Mouse (Mus musculus) midbrain, postnatal 0 days (tissue): Measurements from ENCODE around the gene Cyyr1. TPM values are rescaled to one million over a fixed set of nuclear protein-coding genes. Genes with fewer than 3 reads are reported as not detected.
"Not testable (repeated sequence)": the region's sequence is repeated elsewhere in the genome, so short reads cannot be mapped to it uniquely, and the experiment has no call there.

Experiments used
- ATAC-seq: fragments of 200-750 bp; cut with Nextera tagmentation; 2 replicates; pipeline ENCODE4 v1.8.0; 2017; ENCODE audit warnings: moderate number of reproducible peaks, mild to moderate bottlenecking, moderate TSS enrichment, moderate library complexity; ENCODE audit not compliant: low FRiP score
- DNase-seq: peaks from one replicate; pipeline ENCODE4 v3.0.0-alpha.2; 2015; ENCODE audit warnings: low spot score
- H3K27ac ChIP-seq: fragments of 300-500 bp; sonication (generic); 2 replicates; pipeline ENCODE4 v1.5.1; 2014; ENCODE audit warnings: low read depth, mild to moderate bottlenecking, low read length, mixed read lengths
- H3K27me3 ChIP-seq: fragments of 300-500 bp; sonication (generic); 2 replicates; pipeline ENCODE4 v1.6.1; 2014; ENCODE audit warnings: low read length, control low read depth, mixed read lengths; ENCODE audit not compliant: insufficient read depth
- H3K36me3 ChIP-seq: fragments of 300-500 bp; sonication (generic); 2 replicates; pipeline ENCODE4 v1.6.1; 2014; ENCODE audit warnings: low read length, control low read depth, mixed read lengths; ENCODE audit not compliant: insufficient read depth
- H3K4me1 ChIP-seq: fragments of 300-500 bp; sonication (generic); 2 replicates; pipeline ENCODE4 v1.6.1; 2014; ENCODE audit warnings: mild to moderate bottlenecking, control low read depth, antibody characterized with exemption, low read length, mixed read lengths; ENCODE audit not compliant: insufficient read depth
- H3K4me2 ChIP-seq: fragments of 300-500 bp; sonication (generic); 2 replicates; pipeline ENCODE4 v1.6.1; 2014; ENCODE audit warnings: low read depth, mild to moderate bottlenecking, low read length, mixed read lengths; ENCODE audit not compliant: poor library complexity, severe bottlenecking
- H3K4me3 ChIP-seq: fragments of 300-500 bp; sonication (generic); 2 replicates; pipeline ENCODE4 v1.5.1; 2014; ENCODE audit warnings: low read depth, mild to moderate bottlenecking, low read length, moderate library complexity
- H3K9ac ChIP-seq: fragments of 300-500 bp; sonication (generic); replicated peaks from 2 replicates; pipeline ENCODE4 v1.6.1; 2014; ENCODE audit warnings: mild to moderate bottlenecking, low read length, moderate library complexity, mixed read lengths; ENCODE audit not compliant: poor library complexity, severe bottlenecking
- H3K9me3 ChIP-seq: fragments of 300-500 bp; sonication (generic); 2 replicates; pipeline ENCODE4 v1.6.1; 2016; ENCODE audit warnings: low read length, control low read depth
- CTCF ChIP-seq: IDR thresholded peaks from 2 replicates; pipeline ENCODE4 v1.5.1; 2016; ENCODE audit warnings: antibody characterized with exemption, mild to moderate bottlenecking
- WGBS: fragments of 180-500 bp; shearing (Covaris S2); extraction: QIAGEN DNeasy Blood & Tissue Kit; methylation state at CpG from one replicate; pipeline ENCODE4 v1.1.7; 2014; 5-methylcytosine and 5-hydroxymethylcytosine counted together
- polyA plus RNA-seq: library from polyadenylated mRNA; unstranded; fragments of >200 nt; fragmentation: Nextera tagmentation; extraction: Ambion mirVana; gene quantifications from 2 replicates; pipeline ENCODE4 v1.2.1, GENCODE M21; 2015
- total RNA-seq: library from RNA; depleted of rRNA; stranded (reverse); fragments of >200 nt; gene quantifications from 2 replicates; pipeline ENCODE4 v1.2.3, GENCODE M21; 2014; rRNA removed

Cyyr1 gene
- total RNA-seq (1.3 and 1.9 TPM in 2 replicates), polyA plus RNA-seq (1.3 and 1.6 TPM in 2 replicates)

- 80% methylated on average over 7 of the region's 13 CpGs for WGBS
- H3K27me3 ChIP-seq = not testable (repeated sequence)
Observed at GRCm38 (mm10) chr16:85553297-85553696, at the start of gene Cyyr1. Cyyr1 (minus strand) TSS chr16:85553397.

GRCm38 (mm10) chr16:85588844-85589243 is 35.6 kb upstream of the Cyyr1 start:
- WGBS = 43% methylated on average over 7 of the region's 7 CpGs
- no peak overlapping the region for H3K4me3 ChIP-seq
- H3K27me3 ChIP-seq = no peaks in the 10 kb centered on the region
- DNase-seq (peak; percentile 45), ATAC-seq (no peak)
- H3K36me3 ChIP-seq = no peaks in the 10 kb centered on the region
- H3K9me3 ChIP-seq = no peaks in the 10 kb centered on the region
- H3K4me1 ChIP-seq = no peaks in the 10 kb centered on the region
- no peak for TF ChIP-seq CTCF
- no peak overlapping the region for H3K27ac ChIP-seq
- H3K9ac ChIP-seq = no peak overlapping the region
- H3K4me2 ChIP-seq = no peak overlapping the region

More at GRCm38 (mm10) chr16:85553297-85553696, at the start of gene Cyyr1:
- not testable (repeated sequence) for H3K36me3 ChIP-seq, H3K4me2 ChIP-seq, H3K9ac ChIP-seq, H3K9me3 ChIP-seq, H3K4me3 ChIP-seq, DNase-seq, H3K4me1 ChIP-seq, H3K27ac ChIP-seq, ATAC-seq

- Histone ChIP-seq H3K27me3 (no peaks in the 10 kb centered on the region), H3K36me3 (no peaks in the 10 kb centered on the region), H3K4me1 (no peaks in the 10 kb centered on the region), H3K4me2 (no peak overlapping the region), H3K4me3 (no peak overlapping the region), H3K27ac (no peak overlapping the region), H3K9me3 (no peaks in the 10 kb centered on the region), H3K9ac (no peak overlapping the region)
- DNase-seq (no peak), ATAC-seq (no peak)
- WGBS = 93% methylated on average over 4 of the region's 4 CpGs
- no peak for TF ChIP-seq CTCF
Observed at GRCm38 (mm10) chr16:85587573-85588226, 34.5 kb upstream of the Cyyr1 start.

GRCm38 (mm10) chr16:85566474-85566873 is 13.3 kb upstream of the Cyyr1 start:
- H3K4me1 ChIP-seq = no peaks in the 10 kb centered on the region
- ATAC-seq (no peak), DNase-seq (no peak)
- WGBS = 87% methylated on average over 5 of the region's 5 CpGs
- no peaks in the 10 kb centered on the region for H3K27me3 ChIP-seq
- no peaks in the 10 kb centered on the region for H3K9me3 ChIP-seq
- H3K9ac ChIP-seq = no peak overlapping the region
- no peaks in the 10 kb centered on the region for H3K36me3 ChIP-seq
- no peak overlapping the region for H3K27ac ChIP-seq
- no peak for TF ChIP-seq CTCF
- H3K4me3 ChIP-seq = no peak overlapping the region
- no peak overlapping the region for H3K4me2 ChIP-seq

- ATAC-seq = no peak
- TF ChIP-seq CTCF = no peak
- Histone ChIP-seq H3K27ac (no peak overlapping the region), H3K4me3 (no peak overlapping the region), H3K9me3 (no peaks in the 10 kb centered on the region), H3K4me2 (no peak overlapping the region), H3K4me1 (no peaks in the 10 kb centered on the region), H3K36me3 (no peaks in the 10 kb centered on the region), H3K27me3 (peaks cover 5% of the 10 kb centered on the region; the same call in 1 of the 2 replicates), H3K9ac (no peak overlapping the region)
- 50% methylated on average over 8 of the region's 8 CpGs for WGBS
- no peak for DNase-seq
Observed at GRCm38 (mm10) chr16:85553838-85554237, 641 bp upstream of the Cyyr1 start.

GRCm38 (mm10) chr16:85551976-85552375 is 1.2 kb downstream of the Cyyr1 start:
- WGBS = 84% methylated on average over 1 of the region's 11 CpGs
- not testable (repeated sequence) for ATAC-seq, H3K9me3 ChIP-seq, H3K4me1 ChIP-seq, H3K27ac ChIP-seq, DNase-seq, H3K9ac ChIP-seq, H3K4me2 ChIP-seq, H3K36me3 ChIP-seq, H3K27me3 ChIP-seq, H3K4me3 ChIP-seq
